Mouse (Mus musculus): ENCODE data around the gene Pkp4.

The Pkp4 gene

DNA sequence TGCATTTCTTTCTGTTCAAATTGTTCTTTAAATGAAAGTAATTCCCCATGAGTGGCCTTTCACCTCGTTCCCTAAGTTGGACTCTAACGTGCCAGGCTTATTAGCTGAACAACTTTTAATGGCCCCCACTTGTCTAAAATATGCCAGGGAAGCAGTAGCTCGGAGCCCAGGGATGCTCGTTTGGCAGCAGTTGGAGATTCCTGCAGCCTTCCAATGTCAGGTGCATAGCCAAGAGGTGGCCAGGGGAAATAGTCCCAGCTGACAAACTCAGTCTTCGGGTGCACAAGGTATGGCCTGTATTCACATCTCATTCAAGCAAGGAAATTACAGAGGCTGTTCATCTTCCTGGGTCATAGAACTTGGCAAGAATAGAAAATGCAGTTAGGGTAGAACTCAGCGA is 112.1 kb downstream of the Pkp4 start:
- DNase-seq, result no peak

DNA sequence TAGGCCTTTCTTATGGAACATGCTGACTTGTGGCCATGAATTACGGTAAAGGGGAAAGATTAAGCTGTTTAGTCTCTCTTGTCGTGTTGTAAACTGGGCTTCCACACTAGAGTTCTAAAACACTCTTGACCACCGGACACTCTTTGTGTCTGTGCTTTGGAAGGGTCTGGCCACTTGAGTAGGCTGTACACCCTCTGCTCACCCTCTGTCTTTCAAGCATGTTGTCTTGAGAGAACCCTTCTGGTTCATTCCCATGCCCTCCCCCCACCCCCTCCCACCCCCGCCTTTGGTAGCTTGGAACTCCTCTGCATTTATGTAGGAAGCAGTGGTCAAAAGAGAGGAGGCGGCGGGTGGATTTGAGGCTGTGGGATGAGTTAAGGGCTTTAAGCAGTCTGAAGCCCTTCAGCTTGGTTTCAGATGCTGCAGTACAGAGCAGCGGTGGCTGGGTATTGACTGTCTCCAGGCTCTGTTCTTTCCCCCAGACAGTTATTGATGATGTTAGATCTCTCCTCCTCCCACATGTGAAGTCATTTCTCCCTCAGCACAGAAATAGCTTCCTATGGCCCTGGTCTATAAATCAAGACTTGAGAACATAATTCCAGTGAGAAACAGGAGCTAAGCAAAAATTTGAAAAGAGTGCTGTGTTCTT is 120.4 kb downstream of the Pkp4 start:
- DNase-seq, result no peak

DNA sequence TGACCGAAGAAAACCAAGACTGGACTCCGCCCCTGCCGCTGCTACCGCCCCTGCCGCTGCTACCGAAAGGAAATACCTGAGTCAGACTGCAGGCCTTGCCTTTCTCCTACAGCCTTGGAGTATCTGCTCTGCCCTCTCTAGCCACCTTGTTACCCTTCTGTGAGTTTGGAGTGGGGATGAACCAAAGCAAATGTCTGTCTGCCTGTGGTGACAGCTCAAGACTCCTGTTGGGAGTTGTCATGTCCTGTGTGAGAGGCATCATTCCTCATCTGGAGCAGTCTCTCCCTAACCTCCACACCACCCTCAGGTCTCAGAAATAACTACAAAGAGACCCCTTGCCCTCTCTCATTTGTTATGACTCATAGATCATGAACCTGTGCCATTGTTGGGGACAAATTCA is 122.3 kb downstream of the Pkp4 start:
- no peak for DNase-seq

DNA sequence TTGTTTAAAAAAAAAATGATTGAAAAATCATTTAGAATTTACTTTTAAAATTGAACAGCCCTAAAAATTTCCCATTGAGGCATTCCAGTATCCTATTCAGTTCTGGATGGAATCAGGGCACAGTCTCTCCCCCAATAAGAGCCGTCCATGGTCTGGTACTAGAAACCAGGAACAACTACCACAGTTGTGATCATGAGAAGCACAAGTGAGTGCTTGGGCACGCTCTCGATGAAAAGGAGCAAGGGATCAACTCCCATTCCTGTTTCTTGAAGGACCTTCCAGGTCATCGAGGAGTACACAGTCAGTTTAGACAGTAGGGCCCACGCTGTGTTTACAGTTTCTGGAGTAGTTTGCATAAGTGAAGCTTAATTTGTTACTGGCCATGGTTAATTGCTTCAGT is 123.6 kb downstream of the Pkp4 start:
- DNase-seq, result no peak

DNA sequence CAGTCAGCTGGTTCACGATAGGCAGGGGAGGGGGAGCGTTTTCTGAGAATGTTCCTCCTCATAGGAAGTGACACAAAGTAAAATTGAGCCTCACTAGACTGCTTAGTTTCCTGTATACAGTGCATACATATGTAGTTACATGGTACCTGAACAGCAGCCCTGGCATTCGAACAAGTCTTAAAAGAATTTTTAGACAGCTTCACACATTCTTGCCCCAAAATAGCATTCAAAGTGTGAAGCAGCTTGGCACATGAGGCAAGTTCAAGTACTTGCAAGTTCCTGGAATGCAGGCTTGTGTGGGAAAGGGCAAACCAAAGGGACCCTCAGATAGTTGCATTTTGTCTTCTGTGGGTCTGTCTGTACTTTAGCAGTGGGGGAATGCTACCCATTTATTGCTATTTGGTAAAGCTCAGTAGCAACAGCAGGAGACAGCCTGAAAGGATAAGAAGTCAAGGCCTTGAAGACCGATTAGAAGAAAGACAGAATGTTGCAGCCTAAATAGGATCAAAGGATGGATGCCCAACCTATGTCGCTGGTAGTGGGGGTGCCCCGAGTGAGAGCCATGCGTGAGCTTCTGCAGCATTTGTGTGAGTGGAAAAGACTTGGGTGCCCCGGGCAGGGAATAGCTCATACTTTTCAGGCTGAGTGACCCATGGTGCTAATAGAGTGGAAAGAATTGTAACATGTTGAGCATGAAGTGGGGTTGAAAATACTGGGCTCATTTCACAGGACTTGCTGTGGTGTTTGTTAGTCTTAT is 124.3 kb downstream of the Pkp4 start:
- no peak for DNase-seq

DNA sequence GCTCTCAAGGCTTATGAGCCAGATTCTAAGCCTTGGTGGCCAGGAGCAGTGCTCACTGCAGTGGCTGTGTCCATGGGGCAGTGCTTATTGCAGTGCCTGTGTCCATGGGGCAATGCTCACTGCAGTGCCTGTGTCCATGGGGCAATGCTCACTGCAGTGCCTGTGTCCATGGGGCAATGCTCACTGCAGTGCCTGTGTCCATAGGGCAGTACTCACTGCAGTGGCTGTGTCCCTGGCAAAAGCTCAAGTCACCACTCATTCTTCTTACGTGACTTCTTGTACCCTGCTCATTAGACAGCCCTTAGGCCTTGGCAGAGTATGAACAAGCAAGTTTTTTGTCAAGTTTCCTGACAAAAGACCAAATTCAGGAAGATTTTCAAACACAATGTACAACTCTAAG is 124.9 kb downstream of the Pkp4 start:
- peak; percentile 20 to 21 for DNase-seq

DNA sequence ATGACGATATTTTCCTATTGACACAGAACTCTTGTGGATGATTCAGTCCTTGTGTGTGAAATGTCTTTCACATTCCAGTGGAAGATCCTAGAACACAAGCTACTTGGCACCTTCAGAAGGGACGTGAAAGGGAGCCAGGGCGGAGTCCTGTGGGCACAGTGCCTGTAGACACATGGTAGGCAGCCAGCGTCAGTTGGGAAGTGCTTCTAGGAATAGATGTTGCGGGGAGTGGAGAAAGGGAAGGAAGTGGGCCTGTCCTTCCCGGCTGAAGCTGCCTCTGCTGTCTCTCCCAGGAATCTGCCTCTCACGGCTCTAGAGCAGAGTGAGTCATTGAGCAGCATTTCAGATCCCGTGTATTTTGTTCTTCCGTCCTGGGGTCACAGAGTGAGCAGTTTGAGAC is 125.6 kb downstream of the Pkp4 start:
- peak; percentile 88 to 90 for DNase-seq

DNA sequence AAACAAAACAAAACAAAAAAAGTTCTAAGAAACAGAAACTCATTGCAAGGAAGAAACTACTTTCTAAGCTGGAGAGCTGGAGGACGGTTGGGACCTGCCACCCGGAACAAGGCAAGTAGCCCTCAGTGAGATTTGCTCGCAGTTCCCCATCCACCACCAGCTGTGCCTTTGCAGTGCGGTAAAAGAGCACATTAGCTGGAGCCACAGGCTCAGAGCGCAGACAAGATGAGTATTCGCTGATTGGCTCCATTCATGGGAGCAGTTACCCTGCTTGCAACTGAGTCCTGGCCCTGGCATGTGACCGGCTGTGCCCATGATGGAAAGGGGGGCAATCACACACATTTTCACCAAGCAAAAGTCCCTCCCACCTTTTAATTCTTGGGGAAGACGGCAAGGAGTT is 127.0 kb downstream of the Pkp4 start:
- no peak for DNase-seq

DNA sequence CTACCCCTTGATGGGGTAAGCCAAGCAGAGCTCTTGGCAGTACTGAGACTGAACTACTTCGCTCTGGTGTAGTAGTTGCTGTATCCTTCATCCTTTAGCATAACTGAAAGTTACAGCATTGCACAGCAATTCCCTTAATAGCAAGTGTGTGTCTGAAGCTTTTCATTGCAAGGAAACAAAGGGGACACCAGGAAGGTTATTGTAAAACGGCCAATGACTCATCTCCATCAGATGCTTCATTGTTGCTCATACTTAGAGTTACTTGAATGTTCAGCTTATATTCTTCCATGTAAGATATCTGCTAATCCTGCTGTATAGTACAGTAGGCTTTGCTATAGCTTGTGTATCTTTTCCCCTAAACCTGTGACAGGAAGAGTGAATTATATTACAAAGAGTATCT is 128.8 kb downstream of the Pkp4 start:
- no peak for DNase-seq

DNA sequence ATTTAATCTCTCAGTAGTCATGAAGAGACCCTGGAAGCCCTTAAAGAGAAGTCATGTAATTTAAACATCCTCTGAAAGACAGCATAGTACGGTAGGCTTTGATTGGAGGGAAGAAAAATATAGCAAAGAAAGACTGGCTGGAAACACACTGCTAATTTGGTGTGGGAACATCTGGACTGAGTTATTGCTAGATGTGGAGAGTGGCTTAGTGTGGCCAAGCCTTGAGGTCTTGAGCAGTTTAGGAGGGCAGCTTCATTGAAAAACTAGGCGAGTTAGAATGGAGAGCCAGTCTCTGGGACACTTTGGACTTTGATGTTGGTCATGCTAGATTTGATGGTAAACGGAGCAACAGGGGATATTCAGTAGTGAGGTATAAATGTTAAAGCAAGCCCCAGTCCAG is 129.7 kb downstream of the Pkp4 start:
- DNase-seq, result no peak

DNA sequence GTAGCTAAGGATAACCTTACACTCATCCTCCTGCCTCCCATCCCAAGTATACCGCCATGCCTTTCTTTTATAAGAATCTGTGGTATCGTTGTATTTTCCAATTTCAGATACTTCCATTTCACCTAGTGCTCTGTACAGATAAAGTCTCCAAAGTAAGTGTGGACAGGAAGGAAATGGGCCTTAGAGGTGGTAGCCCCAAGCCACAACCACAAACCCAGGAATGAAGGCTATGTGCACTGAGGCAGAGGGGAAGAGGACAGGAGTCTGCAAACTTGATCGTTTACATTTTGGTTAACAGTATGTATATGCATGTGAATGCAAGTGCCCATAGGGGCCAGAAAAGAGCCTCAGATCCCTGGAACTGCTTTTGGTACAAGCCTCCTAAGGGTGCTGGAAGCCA is 139.2 kb downstream of the Pkp4 start:
- no peak for DNase-seq

DNA sequence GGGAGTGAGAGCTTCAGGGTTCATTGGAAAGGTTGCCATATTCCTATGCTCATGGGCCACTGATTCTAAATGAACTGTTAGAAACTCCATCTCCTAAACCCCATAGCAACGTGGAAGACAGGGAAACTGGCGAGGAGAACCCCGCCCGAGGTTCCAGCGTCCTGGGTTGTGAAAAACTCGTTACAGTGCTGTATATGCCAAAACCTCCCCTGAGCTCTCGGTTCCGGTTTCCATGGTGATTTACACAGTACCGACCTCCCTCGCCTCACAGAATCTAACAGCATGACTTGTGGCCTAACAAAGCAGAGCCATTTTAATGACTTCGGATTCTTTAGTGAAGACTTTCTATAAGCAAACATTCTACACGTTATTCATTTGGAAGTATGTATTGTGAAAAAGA is 141.0 kb downstream of the Pkp4 start:
- peak; percentile 45 to 49 for DNase-seq

DNA sequence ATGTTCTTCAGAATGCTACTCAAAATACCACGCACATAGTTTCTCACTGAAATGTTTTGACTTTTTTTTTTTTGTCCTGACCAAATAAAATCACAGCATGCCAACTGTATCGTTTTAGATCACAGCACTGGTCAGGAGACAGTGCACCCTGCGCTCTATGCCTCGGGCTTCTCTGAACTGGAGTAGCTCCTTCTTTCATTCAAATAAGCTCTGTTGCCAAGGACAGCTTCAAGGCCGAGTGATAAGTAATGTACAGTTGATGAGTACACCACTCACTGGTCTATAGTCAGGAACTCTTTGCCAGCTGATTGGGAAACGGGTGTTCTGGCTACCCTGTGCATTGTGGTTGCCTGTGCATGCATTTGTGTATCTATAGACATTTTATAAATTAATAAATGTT is 141.8 kb downstream of the Pkp4 start:
- DNase-seq, result no peak

DNA sequence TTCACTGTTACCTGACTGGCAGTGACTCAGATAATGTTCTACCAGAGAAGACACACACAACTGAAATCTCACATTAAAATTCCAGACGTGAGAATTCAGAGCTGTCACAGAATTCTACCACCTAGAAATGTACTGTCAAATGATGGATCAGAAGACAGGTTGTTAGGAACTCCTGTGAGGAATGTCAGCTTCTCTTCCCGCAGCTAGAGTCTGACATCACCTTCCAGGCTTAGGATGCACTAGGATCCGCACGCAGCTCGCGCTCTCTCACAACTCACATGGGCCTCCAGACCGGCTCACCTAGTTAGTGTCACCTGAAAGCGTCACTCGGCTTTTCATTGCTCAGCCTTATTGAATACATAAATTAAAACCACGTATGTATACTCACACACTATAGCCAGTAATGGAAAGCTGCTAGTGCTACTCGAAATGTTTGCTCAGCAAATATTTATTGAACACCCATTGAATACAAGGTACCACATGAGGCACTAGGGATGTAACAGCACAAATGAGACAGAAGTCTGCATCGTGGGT is 142.9 kb downstream of the Pkp4 start:
- DNase-seq, result no peak

DNA sequence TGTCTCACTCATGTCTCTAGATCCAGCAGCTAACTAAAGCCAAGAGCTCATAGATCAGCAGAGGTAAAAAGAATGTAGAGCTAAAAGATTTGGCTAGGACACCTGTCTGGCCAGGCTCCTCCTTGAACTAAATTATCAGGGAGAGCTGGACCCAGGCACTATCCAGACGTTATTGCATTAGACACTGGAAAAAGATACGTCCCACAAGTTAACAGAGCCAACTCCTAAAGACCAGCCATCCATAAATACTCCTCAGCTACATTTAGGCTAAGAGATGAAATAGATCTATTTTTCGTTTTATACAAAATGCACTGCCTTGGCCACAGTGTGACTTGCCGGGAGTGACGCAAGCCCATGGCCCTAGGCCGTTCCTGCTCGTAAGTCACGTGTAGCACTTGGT is 146.7 kb downstream of the Pkp4 start:
- DNase-seq, result no peak

DNA sequence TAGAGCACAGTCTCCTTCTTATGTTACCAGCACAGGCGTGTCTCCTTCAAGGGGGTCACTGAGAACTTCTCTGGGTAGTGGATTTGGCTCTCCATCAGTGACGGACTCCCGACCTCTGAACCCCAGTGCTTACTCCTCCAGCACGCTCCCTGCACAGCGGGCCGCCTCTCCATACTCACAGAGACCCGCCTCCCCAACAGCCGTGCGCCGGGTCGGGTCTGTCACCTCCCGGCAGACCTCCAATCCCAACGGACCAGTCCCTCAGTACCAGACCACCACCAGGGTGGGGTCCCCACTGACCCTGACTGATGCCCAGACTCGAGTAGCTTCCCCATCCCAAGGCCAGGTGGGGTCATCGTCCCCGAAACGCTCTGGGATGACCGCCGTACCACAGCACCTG is 147.4 kb downstream of the Pkp4 start:
- DNase-seq, result no peak

DNA sequence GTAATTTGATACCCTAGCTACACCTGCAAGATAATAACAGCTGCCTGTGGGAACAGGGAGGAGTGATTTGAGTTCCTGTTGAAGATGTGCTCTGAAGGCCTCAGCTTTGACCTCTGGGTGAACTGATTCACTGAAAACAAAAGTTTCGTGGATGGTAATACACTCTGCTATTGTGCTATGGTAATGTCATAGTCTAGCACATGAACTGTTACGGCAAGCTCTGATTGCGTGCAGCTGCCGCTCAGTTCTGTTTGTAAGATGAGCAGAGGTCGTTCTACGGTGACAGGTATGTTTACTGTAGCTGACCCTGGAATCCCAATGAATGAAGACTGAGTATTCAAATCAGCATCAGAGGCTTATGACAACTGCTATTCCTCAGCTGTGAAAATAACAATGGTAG is 152.6 kb downstream of the Pkp4 start:
- DNase-seq, result no peak

DNA sequence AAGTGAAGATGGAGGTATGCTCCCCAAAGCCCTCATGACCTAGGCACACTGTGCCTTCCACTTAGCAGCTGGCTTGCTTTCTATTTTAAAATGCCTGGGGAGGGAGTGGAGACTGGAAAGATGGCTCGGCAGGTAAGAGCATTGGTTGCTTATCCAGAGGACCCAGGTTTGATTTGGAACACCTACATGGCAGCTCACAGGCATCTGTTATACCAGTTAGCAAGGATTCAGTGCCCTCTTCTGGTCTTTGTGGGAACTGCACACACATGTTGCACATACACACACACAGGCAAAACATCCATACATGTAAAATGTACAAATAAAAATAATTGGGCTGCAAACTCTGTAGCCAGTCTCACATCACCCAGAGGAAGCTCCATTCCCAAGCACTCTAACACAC is 158.0 kb downstream of the Pkp4 start:
- peak in 1 of 2 experiments; percentile 34 for DNase-seq

DNA sequence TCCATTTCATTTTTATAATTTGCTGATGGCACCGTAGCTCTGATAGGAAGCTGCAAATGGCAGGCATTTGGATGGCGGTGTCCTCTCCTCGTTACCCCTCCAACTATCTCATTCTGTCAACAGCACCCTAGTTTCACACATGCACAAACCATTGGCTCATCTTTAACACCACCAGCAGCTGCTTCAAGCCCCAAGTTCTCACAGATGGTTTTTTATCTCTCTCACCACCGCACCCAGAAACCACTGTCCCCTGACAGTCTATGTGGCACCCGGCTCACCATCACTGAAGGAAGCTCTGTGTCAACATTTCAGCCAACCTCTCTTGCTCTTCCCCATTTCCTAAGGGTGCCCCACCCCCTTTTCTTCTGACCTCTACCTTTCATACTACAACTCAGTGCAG is 167.3 kb downstream of the Pkp4 start:
- DNase-seq, result no peak

DNA sequence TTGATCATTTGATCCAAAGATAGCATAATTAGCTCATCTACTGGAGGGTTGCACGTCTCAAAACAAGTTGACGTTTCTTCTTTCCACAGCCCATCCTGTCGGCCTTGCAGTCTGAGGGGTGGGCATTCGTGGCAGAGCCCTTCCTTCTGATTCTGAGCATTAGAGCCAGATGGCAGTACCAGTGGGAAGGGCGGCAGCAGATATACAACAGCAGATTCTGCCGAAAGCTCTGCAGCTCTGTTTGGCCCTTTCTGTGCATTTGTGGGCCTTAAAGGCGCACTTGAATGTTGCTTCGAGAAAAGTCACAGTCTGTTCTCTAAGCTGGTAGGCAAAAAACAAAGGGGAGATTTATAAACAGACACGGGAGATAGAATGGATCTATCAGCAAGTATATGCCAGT is 170.4 kb downstream of the Pkp4 start:
- DNase-seq, result no peak

DNA sequence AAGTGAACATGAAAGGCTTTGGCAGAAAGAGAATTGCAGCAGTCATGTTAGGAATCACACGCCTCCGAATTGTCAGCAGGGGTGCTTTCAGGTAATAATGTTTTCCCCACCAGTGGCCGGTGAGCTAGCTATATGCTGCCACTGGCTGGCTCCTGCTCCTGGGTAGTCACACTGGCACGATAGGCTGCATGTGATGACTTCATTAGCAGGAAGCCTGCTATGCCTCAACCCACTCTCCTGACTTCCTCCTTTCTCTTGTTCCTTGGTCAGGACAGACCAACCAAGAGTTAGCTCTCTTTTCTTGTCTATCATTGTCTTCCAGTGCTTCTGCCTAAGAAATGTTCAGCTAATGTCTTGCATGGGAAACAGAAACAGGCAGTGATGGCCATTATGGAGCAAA is 171.9 kb downstream of the Pkp4 start:
- DNase-seq, result no peak

DNA sequence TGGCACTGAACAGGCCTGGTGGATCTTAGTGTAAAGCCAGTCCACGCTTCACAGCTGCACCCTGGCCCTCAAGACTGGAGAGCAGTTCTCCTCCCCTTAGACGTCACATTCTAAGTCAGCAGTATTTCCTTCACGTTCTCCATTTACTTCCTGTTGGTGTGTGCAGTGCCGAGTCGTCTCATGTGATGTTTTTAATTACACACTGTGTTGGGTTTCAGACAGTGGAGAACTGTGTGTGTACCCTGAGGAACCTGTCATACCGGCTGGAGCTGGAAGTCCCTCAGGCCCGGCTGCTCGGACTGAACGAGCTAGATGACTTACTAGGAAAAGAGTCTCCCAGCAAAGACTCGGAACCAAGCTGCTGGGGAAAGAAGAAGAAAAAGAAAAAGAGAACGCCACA is 177.9 kb downstream of the Pkp4 start:
- no peak for DNase-seq

DNA sequence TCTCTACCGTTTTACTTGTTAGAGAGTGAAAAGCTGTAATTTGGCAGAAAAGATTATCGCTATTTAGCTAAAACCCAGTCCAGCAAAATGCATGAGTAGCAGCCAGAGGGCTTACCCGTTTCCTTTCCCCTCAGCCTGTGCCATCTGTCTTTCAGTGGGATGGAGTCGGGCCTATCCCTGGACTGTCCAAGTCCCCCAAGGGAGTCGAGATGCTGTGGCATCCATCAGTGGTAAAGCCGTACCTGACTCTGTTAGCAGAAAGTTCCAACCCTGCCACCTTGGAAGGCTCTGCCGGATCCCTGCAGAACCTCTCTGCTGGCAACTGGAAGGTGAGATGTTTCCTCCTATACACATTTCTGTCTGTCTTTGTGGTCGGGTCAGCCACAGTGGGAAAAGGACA is 178.3 kb downstream of the Pkp4 start:
- DNase-seq, result no peak

DNA sequence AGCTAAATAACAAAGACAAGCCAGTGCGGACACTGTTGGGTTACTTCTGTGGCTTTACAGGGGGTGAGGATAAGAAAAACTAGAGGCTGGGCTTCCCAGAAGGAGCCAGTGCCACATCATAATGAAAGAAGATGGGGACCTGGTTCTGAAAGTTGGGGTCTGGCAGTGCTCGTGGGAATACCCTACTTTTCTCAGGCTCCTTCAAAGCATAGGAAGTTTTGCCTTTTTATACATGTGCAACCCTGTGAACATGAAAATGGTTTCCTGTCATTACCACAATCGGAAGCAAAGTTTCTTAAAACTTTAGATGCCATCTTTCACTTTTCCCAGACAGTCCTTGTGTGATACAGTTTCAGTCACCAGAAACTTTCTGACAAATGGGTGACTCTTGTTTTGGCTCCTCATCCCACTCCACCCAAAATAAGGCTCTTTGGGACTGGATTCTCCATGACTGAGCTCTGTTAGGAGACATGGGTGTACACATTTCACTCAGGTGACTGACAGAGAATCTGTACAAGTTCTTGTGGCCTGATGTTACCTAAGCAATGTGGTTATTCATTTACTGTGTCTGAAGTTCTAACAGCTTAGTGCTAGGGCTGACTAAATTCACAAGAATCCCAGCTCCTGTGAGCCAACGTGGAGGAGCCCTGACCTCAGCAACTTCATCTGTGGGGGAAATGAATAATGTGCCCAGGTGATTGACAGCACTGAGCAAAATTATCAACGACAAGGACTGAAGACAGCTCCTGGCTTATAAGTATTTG is 179.3 kb downstream of the Pkp4 start:
- DNase-seq, result no peak
